Mouse (Mus musculus): ENCODE results near the gene 4930519G04Rik.
"Not testable (repeated sequence)": the region's sequence is repeated elsewhere in the genome, so short reads cannot be mapped to it uniquely, and the experiment has no call there.

The 4930519G04Rik gene

DNA sequence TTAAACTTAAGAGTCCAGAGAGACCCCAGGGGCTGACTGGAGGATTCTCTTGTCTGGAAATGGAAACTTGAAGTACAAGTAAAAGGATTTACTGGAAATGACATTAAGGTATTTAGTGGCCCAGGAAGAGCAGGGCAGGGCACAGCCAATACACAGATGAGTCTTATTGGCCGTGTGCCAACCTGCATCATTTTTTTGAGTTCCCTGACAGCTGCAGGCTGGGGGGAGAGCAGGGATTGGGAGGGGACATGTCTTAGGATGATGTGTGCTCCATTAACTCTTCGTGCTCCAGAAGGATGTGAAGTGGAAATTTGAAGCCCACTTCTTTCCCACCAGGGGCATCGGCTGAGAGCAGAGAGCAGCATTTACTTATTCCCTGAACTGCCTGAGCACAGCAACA, 11.3 kb upstream of the 4930519G04Rik start:
- in situ Hi-C loops (cut with MboI, MseI), result not testable (repeated sequence)

DNA sequence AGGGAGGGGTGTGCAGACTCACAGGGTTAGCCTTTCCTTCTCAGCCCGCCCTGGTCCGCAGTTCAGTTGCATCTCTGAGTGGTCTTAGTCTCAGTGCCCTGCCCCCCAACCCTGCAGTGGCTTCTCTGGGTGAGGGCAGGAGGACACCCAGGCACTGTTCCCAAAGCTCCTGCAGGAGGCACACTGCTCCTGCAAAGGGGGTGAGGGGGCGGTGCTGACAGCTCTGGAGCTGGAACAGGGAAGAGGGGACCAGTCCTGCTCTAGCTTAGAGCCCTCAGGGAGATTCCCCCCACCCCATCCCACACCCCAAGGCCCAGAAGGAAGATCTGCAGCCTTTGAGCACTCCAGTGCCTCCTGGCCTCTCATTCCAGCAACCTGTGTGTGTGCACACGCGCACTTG, 10.8 kb upstream of the 4930519G04Rik start:
- in situ Hi-C loops (cut with MboI, MseI), result no loop called here

DNA sequence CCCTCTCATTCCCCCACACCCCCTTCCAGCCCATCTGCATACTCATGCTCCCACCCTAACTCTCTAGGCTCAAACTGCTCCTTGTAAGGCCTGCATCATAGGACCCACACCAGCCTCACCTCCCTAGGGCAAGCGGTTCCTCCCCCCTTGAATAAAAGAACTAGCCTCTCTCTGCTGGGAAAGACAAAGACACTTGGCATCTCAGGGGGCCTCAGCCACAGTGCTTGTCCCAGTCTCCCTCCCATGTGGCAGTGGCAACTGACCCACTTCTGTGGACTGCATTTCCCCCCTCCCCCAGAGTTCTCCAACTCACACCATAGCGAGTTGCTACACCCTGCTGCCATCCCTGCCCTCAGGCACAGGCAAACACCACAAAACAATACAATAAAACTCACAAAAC, 9.1 kb upstream of the 4930519G04Rik start:
- in situ Hi-C loops (cut with MboI, MseI), result not testable (repeated sequence)

DNA sequence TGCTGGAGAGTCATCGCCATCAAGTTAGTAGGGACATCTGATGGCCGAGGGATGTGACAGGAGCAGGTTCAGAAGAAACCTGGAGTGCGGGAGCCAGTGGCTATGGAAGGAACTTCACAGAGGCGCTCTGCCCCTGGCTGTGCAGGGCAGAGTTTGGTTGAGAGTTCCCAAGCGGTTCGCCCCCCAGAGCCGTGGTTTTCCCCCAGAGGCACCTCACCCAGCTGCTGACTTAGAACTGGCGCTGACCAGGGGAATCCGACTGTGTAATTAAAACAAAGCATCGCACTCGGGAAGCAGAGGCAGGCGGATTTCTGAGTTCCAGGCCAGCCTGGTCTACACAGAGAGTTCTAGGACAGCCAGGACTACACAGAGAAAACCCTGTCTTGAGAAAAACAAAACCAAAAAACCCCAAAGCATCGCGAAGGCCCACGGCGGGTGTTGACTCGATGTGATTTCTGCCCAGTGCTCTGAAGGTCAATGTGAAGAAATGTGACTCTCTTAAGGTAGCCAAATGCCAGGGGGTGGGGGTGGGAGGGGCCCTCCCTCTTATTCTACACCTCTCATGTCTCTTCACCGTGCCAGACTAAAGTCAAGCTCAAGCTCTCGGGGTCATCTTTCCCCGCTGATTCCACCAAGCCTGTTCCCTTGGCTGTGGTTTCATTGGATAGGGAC, 1.8 kb upstream of the 4930519G04Rik start:
- in situ Hi-C loops (cut with MboI, MseI), result loop anchor here (10.0 kb wide), 1 partner anchor 1507 kb away; no protein-coding TSS in a partner anchor

DNA sequence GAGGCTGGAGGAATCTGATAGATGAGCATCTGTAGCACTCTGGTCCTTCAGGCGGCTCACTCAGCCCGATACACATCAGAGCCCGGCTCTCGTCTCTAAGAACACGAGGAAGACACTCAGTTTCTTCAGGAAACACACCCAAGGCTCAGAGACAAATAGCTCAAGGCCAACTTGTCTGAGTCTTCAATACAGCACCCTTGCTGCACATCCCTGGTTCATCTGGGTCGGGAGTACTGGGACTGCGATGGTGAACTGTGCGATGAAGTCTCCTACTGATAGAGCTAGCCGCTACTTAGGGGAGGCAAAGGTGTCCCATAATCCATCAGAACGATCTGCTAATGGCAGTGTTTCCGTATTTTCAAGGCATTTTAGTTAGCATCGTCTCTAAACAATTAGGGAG, 5.1 kb downstream of the 4930519G04Rik start, which contains the start of gene Gm9936:
Gene Gm9936 (minus strand): TSS at position 101 of the 400 bp plus-strand sequence.
- in situ Hi-C loops (cut with MboI, MseI), result loop anchor here (5.0 to 10.0 kb wide), 2 partner anchors 54 to 1514 kb away; no protein-coding TSS in a partner anchor

DNA sequence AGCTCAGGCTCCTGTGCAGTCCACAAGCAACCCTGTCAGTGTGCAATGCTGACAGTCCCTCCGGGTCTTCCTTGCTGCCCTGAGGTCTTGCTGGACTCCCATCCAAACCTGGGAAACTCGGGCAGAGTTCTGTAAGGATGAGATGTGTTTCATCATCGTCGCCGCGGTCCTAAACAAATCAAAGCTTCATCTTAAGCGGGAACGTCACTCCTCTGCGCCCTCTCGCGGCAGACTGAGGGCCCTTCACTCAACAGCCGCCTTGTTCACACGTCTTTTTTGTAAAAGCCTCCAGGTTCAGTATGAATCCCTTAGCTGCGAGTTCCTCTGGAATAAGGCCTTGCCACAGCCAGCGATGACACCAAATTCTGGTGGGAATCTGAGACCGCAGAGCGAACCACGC, 5.8 kb downstream of the 4930519G04Rik start:
- in situ Hi-C loops (cut with MboI, MseI), result loop anchor here (5.0 to 10.0 kb wide), 2 partner anchors 53 to 1514 kb away; no protein-coding TSS in a partner anchor

DNA sequence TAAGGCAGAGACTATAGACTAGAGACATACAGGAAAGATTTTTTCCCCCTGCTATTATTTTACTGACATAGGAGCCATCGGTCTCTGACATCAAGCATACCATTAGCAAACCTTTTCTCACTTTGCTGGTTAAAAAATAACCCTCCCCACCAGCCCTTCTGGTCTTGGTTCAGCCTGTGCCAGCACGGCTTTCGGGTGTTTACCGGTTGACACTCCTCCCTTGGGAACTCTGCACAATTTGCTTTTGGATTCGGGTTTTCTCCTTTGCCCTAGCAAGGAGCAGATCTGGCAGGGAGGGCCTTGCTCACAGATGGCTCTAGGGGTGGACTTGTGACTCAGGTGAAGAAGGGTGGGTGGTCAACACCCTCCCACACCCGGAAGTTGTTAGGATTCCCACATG, 8.3 kb downstream of the 4930519G04Rik start:
- in situ Hi-C loops (cut with MboI, MseI), result no loop called here

DNA sequence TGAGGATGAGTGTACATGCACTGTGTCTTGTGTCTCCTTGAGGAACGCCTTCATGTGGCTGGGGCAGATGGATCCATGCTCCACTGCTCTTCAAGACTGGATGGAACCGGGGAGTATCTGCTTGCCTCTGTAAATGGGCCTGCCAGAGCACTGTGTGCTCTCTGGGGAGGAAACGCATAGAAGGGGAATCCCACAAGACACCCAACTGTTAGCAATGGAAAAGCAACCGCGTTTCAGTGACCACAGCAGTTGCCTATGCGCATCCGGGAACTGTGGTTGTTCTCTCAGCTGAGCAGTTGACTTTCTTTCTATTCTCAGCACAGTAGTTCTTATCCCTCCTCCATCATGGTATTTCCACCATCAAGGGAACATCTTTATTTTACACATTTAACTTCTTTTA, 11.3 kb downstream of the 4930519G04Rik start:
- in situ Hi-C loops (cut with MboI, MseI), result no loop called here

DNA sequence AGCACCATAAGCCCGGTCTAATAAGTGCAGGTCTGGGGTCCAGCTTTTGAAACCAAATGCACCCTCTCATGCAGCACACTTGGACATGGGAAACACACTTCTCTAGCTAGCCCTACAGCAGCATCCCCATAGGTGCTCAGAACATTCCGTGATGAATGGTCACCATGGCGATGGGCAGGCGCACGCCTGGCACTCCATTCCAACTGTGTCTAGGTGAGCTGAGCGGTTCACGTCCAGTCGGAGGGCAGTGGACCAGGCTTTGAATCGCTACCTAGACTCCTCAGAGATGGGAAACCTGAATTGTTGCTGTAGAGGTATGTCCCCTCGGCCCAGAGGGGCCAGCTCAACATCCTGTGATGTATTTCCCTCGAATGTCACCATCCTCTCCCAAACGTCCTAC, 11.8 kb downstream of the 4930519G04Rik start:
- in situ Hi-C loops (cut with MboI, MseI), result no loop called here

DNA sequence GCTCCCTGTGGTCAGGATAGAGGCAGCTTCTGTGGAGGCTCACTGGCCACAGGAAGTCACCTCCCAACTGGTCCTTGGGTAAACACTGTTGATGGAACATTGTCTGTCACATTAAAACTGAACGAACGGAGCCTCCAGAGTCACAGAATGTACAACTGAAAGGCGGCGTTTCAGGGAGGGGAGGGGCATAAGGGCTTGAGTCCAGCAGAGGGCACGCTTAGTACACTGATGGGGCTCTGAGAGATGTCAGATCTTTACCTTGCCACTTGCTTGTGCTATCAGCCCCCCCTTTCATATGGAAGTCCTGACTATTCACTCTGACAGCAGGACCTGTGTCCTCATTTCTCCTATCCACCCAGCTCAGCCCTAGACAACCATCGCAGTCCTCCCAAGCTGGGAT, 22.4 kb downstream of the 4930519G04Rik start:
- in situ Hi-C loops (cut with MboI, MseI), result no loop called here

DNA sequence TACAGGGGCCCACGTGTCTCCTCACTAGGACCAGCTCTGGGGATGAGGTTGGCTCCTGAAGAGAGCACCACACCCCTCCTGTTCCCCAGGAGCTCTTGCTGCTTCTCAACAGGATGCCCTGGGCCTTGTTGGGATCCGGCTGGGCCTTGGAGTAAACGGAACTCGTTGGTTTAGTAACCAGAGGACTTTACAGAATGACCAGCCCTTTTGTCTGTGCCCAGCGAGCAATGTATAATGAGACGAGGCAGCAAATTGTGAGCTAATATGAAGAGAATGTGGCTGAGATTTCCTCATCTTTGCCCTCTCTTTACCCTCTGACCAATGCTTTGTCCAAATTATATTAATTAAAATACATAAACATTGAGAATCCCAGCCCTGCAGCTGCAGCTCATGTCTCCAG, 22.9 kb downstream of the 4930519G04Rik start:
- in situ Hi-C loops (cut with MboI, MseI), result no loop called here

DNA sequence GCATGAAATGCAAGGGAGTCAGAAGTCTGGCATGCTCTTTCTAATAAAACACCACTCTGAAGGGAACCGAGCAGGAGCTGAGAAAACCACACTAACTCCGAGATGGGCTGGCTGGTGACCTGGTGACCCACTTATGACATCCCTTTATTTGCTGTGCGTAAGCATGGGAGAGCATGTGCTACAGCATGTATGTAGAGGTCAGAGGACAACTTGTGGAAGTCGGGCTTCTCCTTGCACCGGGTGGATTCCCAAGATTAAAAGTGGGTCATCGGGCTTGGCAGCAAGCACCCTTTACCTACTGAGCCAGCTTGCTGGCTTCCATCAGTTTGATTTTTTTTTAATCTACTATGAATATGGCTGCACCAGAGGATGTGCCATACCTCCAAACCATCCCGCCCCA, 24.0 kb downstream of the 4930519G04Rik start:
- in situ Hi-C loops (cut with MboI, MseI), result no loop called here

DNA sequence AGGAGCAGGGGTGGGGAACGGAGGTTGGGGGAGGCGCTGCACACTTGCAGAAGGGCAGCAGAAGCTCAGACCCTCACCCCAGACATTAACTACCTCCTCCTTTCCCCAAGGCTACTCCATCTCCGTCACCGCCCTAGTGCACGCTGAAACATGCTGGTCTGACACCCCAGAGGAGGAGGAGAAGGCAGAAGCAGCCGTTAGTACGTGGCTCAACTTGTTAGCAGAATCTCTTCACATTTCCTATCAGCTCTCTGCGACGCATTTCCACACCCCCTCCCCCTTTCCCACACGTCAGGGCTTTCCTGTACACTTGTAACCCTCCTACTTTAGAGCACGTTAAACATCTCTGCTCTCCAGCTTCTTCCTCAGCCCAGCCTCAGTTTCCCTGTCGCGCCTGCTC, 25.9 kb downstream of the 4930519G04Rik start:
- in situ Hi-C loops (cut with MboI, MseI), result no loop called here

DNA sequence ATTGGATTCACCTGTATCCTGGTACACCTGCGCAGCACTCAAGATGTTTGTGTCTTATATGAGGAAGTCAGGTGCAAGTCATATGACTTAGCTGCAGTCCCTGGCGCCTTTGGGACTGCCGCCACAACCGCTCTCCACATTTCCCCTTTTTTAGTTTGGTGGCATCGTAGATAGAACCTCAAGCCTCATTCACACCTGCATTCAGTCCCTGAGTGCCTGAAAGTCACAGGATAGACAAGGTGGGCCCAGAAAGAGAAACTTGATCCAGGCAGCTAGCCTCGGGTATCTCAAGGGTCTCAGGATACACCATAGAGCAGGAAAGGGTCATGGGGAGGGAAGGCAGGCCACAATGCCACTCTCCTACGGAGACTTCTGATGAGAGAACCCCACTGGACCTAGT, 28.9 kb downstream of the 4930519G04Rik start:
- in situ Hi-C loops (cut with MboI, MseI), result not testable (repeated sequence)

DNA sequence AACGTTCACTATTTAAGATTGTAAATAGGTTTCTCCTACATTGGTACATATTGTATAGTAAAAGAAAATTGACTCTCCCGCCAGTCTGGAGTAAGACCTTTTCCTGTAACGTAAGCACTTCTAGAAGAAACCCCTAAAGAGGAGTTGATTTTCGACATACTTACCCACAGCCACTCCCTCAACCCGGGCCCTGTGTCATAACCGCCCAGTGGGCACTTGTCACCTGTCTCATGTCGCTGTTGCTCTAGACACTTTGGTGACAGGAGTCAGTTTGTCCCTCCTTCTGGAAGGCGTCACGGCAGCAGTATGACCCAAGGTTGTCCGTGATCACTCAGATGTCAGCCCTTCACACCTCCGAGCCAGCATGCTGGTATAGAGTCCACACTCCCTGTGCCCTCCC, 29.6 kb downstream of the 4930519G04Rik start:
- in situ Hi-C loops (cut with MboI, MseI), result no loop called here

DNA sequence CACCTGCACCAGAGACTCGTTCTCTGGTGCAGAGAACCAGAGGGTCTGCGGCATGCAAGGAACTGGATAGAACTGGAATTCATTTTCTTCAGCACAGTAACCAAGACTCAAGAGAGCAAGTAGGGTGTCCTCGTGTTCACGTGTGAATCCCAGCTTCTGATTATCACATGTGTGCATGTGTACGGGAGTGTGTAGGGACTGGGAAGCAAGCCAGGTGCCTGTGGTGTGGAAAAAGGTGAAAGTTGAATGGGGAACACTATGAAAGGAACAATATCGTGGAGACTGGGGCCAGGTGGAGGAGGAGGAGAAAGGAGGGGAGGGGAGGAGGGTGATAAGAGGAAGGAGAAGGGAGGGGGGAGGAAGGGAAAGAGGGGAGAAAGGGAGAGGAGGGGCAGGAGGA, 33.3 kb downstream of the 4930519G04Rik start:
- in situ Hi-C loops (cut with MboI, MseI), result no loop called here

DNA sequence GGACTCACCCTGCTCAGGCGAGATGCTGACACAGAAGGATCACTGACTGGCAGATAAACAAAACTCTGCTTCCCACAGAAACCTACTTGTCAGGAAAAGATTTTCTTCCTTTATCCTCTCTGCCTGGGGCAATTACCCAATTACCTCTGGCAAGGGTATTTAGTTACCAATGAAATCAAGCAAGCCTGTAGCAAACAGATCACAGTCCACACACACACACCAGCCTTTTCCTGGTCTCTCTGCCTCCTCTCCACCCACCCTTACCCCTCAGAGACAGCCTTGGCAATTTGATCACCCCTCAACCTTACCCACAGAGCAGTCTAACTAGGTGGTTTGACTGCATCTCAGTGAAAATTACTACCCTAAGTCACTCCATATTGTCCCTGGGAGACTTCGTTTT, 35.5 kb downstream of the 4930519G04Rik start:
- in situ Hi-C loops (cut with MboI, MseI), result no loop called here

DNA sequence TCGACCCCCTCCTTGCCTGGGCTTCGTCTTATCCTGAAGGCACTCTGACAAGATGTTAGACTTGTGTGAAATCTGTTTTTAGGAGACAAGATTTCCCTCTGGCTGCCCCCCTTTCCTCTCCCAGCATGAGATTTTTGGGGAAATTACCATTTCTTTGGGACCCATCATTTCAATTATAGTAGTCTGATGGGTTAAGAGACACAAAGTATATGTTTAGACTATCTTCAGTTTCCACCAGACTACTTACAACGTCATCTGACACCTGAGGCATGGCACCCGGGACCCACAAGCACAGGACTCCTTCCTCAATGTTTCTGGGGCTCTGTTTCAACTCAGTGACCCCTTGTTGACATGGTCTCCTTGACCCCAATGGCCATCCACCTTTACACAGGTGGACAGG, 42.1 kb downstream of the 4930519G04Rik start:
- in situ Hi-C loops (cut with MboI, MseI), result no loop called here

DNA sequence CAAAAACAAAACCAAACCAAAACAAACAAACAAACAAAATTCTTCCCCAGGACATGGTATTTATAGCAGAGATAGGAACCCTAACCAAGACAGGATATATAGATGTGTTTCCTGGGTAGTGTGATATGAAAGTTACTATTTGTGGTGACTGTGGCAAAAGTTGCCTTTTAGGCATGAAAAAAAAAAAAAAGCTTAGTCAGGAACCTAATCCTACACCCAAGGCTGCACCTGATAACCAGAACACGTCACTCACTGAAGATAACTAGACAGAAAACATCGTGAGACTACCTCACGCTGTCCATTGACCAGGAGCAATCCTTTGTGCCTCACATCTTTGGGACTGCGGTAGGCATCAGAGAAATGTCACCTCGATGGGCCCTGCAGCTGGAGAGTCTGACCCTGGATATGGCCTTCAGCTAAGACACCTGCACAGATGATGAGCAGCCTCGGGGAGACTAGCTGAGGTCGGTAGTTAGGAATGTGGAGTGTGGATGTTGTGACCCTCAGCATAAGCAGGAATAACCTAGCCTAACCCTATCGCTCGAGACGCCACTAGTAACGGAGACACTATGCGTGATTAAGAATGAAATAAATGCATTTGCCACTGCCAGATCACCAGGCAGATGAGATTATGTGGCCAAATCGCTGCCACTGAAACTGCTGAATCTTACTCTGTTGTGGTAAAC, 43.4 kb downstream of the 4930519G04Rik start, which contains the start of gene Oasl2:
Gene Oasl2 (plus strand): TSS at position 249 of the 686 bp plus-strand sequence.
- in situ Hi-C loops (cut with MboI, MseI), result no loop called here

DNA sequence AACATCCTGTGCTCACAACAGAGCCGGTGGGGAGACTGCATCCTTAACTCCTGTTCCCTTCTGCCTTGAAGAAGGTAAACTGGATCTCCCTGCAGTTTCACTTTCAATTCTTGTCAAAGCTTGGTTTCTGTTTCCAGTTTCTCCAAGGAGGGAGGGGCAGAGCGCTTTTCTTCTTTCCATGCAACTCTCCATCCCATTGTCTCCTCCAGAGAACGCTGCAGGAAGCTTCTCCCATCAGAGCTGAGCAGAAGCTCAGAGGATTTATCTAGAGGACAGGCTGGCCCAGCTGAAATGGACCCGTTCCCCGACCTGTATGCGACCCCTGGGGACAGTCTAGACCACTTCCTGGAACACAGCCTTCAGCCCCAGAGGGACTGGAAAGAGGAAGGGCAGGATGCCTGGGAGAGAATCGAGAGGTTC, 43.9 kb downstream of the 4930519G04Rik start:
- in situ Hi-C loops (cut with MboI, MseI), result no loop called here

DNA sequence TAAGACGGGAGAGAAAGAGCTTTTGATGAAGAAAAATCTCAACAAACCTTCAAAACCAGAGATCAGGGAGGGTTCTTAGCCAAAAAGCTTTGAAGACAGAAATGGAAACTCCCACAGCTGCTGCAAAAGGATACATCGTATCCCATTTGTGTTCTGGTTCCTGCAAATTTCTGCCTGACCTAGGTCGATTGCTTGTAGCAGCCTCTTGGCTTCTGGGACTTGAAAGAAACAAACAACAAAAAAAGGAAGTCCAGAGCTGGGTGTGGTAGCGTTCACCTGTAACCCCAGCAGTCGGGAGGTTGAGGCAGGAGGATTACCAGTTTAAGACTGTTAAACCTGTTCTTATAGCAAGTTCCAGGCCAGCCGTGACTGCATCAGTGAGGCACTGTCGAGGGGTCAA, 45.4 kb downstream of the 4930519G04Rik start:
- in situ Hi-C loops (cut with MboI, MseI), result no loop called here

DNA sequence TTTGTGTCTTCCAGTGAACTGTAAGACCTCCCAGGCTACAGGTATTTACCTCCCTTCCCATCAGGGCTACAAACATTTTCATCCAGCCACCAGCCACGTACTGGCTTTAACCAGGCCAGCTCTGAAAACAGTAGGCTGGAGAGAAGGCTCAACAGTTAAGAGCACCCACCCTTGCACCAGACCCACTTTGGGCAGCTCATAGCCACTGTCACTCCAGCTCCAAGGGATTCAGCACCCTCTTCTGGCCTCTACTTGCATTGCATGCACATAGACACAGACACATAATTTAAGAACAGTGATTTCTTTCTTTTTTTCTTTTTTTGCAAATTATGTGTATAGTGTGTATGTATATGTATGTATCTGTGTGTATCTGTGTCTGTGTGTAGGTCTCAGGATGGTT, 48.9 kb downstream of the 4930519G04Rik start:
- in situ Hi-C loops (cut with MboI, MseI), result no loop called here

Data from regulatory T cell (primary cell).